Mouse (Mus musculus) erythroblast, embryonic 14.5 days (primary cell): Measurements from ENCODE around the gene Arhgef28.

Source experiments
- GATA1 ChIP-seq: IDR thresholded peaks from 2 replicates; pipeline ENCODE4 v1.6.1; 2012; ENCODE audit warnings: low read length, inconsistent platforms, mixed read lengths
- TAL1 ChIP-seq: IDR thresholded peaks from 3 replicates; pipeline ENCODE4 v1.6.1; 2012; ENCODE audit warnings: low read length, inconsistent platforms, mixed read lengths

DNA sequence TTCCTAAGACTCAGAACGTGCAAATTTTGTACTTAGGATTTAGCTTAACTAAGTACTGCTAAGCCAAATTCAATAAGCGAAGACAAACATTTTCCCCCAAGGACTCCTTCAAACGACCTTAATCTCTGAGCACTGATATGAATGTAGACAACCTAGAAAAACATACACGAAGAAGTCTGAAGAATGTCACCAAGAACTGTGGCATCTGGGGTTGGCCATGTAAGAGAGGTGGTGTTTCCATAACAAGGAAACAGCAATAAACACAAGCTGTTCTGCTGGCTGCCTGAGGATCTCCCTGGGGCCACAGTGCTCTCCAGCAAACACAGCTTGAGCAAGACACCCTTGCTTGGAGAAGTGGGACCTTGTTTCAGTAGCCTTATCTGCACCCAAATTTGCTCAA lies 87.9 kb downstream of the Arhgef28 start:
- no peak for TF ChIP-seq TAL1
- no peak for TF ChIP-seq GATA1
